Mouse (Mus musculus): ENCODE measurements around the gene Bicdl1. TPM values are rescaled to one million over a fixed set of nuclear protein-coding genes. Genes with fewer than 3 reads are reported as not detected.
A peak's percentile ranks its signal among the peaks of the same experiment; 100 is the strongest.
"Not testable (repeated sequence)": the region's sequence is repeated elsewhere in the genome, so short reads cannot be mapped to it uniquely, and the experiment has no call there.

Bicdl1 gene
- polyA plus RNA-seq, 1 experiment from 2014 or later = 13.7 TPM

GRCm38 (mm10) chr5:115758431-115759180, 27.2 kb upstream of the Bicdl1 start:
- no peak overlapping the region for H3K4me2 ChIP-seq (ENCODE audit: low read depth, low read length)
- no peak overlapping the region for H3K9ac ChIP-seq (ENCODE audit: low read depth, low read length)
- no peaks in the 10 kb centered on the region for H3K27me3 ChIP-seq (replicated peaks; ENCODE audit: control insufficient read depth, insufficient read depth, low read length)
- ATAC-seq (ENCODE audit: low read depth) = no peak
- no peak for DNase-seq (ENCODE audit: low spot score)
- 39% methylated on average over 10 of the region's 10 CpGs for WGBS
- no peaks in the 10 kb centered on the region for H3K4me1 ChIP-seq (ENCODE audit: control insufficient read depth, insufficient read depth, low read length)
- H3K4me3 ChIP-seq (ENCODE audit: low read depth, low read length) = no peak overlapping the region
- no peak overlapping the region for H3K27ac ChIP-seq (replicated peaks; ENCODE audit: low read depth, low read length)
- H3K36me3 ChIP-seq (ENCODE audit: control insufficient read depth, insufficient read depth, low read length) = no peaks in the 10 kb centered on the region
- no peaks in the 10 kb centered on the region for H3K9me3 ChIP-seq (ENCODE audit: control insufficient read depth, low read length)

DNA sequence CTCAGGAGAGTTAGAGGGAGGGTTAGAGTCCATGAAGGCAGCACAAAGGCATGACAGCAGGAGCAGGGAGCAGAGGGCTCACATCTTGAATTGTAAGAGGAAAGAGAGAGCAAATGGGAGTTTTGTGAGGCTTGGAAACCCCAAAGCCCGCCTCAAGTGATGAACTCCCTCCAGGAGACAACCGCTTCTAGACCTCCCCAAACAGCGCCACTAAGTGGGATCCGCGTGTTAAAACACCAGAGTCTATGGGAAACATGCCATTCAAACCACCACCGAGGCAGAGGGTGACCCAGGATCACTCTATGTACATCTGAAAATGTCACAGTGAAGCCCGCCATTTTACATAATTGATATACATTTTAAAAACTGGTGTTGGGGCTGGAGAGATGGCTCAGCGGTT, 26.1 kb upstream of the Bicdl1 start:
- ATAC-seq (ENCODE audit: low read depth) (no peak), DNase-seq (ENCODE audit: low spot score) (no peak)
- H3K4me3 ChIP-seq (ENCODE audit: low read depth, low read length) = no peak overlapping the region
- H3K4me1 ChIP-seq (ENCODE audit: control insufficient read depth, insufficient read depth, low read length) = no peaks in the 10 kb centered on the region
- H3K4me2 ChIP-seq (ENCODE audit: low read depth, low read length) = no peak overlapping the region
- no peaks in the 10 kb centered on the region for H3K9me3 ChIP-seq (ENCODE audit: control insufficient read depth, low read length)
- H3K27me3 ChIP-seq (replicated peaks; ENCODE audit: control insufficient read depth, insufficient read depth, low read length) = no peaks in the 10 kb centered on the region
- no peak overlapping the region for H3K9ac ChIP-seq (ENCODE audit: low read depth, low read length)
- H3K27ac ChIP-seq (replicated peaks; ENCODE audit: low read depth, low read length) = no peak overlapping the region
- no peaks in the 10 kb centered on the region for H3K36me3 ChIP-seq (ENCODE audit: control insufficient read depth, insufficient read depth, low read length)
- WGBS = 81% methylated on average over 8 of the region's 8 CpGs

DNA sequence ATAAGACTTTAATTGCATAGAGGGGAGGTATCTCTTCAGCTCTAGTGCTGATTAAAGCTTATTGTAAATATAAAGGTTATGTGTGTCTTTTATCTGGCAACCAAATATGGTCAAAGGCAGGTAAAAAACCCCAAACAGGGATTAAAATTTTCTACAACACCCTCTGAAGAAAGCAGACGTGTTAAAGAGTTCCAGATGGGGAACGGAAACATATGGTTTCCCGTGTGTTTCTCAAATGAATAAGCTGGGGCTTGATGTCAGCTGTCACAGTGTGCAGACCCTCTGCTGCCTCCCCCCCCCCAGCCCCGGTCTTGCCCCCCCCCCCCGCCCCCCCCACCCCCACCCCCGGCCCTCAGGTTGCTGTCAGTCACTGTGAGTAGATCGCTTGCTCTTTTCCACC, 24.1 kb upstream of the Bicdl1 start:
- ATAC-seq (ENCODE audit: low read depth) (no peak), DNase-seq (ENCODE audit: low spot score) (no peak)
- H3K4me2 ChIP-seq (ENCODE audit: low read depth, low read length) = no peak overlapping the region
- H3K9ac ChIP-seq (ENCODE audit: low read depth, low read length) = no peak overlapping the region
- H3K27me3 ChIP-seq (replicated peaks; ENCODE audit: control insufficient read depth, insufficient read depth, low read length) = no peaks in the 10 kb centered on the region
- H3K4me3 ChIP-seq (ENCODE audit: low read depth, low read length) = no peak overlapping the region
- 41% methylated on average over 4 of the region's 7 CpGs for WGBS
- no peaks in the 10 kb centered on the region for H3K9me3 ChIP-seq (ENCODE audit: control insufficient read depth, low read length)
- H3K27ac ChIP-seq (replicated peaks; ENCODE audit: low read depth, low read length) = no peak overlapping the region
- H3K4me1 ChIP-seq (ENCODE audit: control insufficient read depth, insufficient read depth, low read length) = no peaks in the 10 kb centered on the region
- H3K36me3 ChIP-seq (ENCODE audit: control insufficient read depth, insufficient read depth, low read length) = no peaks in the 10 kb centered on the region

DNA sequence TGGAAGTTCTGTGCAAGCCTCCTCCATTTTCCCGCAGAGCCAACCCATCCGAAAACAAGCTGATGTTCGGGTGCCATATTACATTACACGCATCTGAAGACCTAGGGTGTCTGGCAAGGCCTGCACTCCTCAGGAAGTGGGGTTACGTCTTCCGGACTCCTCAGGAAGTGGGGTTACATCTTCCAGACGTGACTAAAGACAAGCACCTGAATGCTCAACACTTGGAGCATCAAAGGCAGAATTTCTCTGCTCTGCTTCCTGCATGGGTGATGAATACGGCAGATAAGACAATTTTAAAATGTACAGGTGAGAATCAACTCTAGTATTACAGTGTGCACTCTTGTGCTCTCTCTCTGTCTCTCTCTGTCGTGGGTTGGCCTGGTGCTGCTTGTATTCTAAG, 23.4 kb upstream of the Bicdl1 start:
- H3K27me3 ChIP-seq (replicated peaks; ENCODE audit: control insufficient read depth, insufficient read depth, low read length) = no peaks in the 10 kb centered on the region
- H3K4me2 ChIP-seq (ENCODE audit: low read depth, low read length) = no peak overlapping the region
- H3K4me1 ChIP-seq (ENCODE audit: control insufficient read depth, insufficient read depth, low read length) = no peaks in the 10 kb centered on the region
- DNase-seq (ENCODE audit: low spot score) (no peak), ATAC-seq (ENCODE audit: low read depth) (no peak)
- no peak overlapping the region for H3K27ac ChIP-seq (replicated peaks; ENCODE audit: low read depth, low read length)
- no peaks in the 10 kb centered on the region for H3K36me3 ChIP-seq (ENCODE audit: control insufficient read depth, insufficient read depth, low read length)
- no peak overlapping the region for H3K9ac ChIP-seq (ENCODE audit: low read depth, low read length)
- 65% methylated on average over 9 of the region's 9 CpGs for WGBS
- no peak overlapping the region for H3K4me3 ChIP-seq (ENCODE audit: low read depth, low read length)
- H3K9me3 ChIP-seq (ENCODE audit: control insufficient read depth, low read length) = no peaks in the 10 kb centered on the region

GRCm38 (mm10) chr5:115752883-115753282, 21.5 kb upstream of the Bicdl1 start:
- Histone ChIP-seq H3K9me3 (ENCODE audit: control insufficient read depth, low read length) (no peaks in the 10 kb centered on the region), H3K4me3 (ENCODE audit: low read depth, low read length) (no peak overlapping the region), H3K4me2 (ENCODE audit: low read depth, low read length) (no peak overlapping the region), H3K27me3 (replicated peaks; ENCODE audit: control insufficient read depth, insufficient read depth, low read length) (no peaks in the 10 kb centered on the region), H3K27ac (replicated peaks; ENCODE audit: low read depth, low read length) (no peak overlapping the region), H3K9ac (ENCODE audit: low read depth, low read length) (no peak overlapping the region), H3K36me3 (ENCODE audit: control insufficient read depth, insufficient read depth, low read length) (no peaks in the 10 kb centered on the region), H3K4me1 (ENCODE audit: control insufficient read depth, insufficient read depth, low read length) (no peaks in the 10 kb centered on the region)
- DNase-seq (ENCODE audit: low spot score) = no peak
- ATAC-seq (ENCODE audit: low read depth) = no peak
- 71% methylated on average over 5 of the region's 5 CpGs for WGBS

DNA sequence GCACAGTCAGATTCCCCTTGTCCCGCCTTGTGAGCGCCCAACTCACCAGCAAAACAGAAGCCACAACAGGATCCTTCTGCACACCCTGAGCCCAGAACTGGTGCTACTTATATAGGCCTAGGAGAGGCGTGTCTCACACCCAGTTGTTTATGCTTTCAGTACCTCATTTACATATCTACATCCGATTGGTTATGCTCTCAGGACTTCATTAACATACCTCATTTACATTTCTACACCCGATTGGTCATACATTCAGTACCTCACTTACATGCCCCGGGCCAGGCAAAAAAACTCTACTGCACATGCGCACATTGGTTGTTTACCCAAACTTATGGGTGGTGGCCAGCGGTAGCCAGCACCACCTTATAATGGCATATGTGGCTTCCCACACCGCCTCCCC, 20.5 kb upstream of the Bicdl1 start:
- H3K9me3 ChIP-seq (ENCODE audit: control insufficient read depth, low read length); ATAC-seq (ENCODE audit: low read depth); H3K4me3 ChIP-seq (ENCODE audit: low read depth, low read length); H3K4me2 ChIP-seq (ENCODE audit: low read depth, low read length); H3K9ac ChIP-seq (ENCODE audit: low read depth, low read length); H3K27ac ChIP-seq (replicated peaks; ENCODE audit: low read depth, low read length); DNase-seq (ENCODE audit: low spot score); H3K36me3 ChIP-seq (ENCODE audit: control insufficient read depth, insufficient read depth, low read length); H3K27me3 ChIP-seq (replicated peaks; ENCODE audit: control insufficient read depth, insufficient read depth, low read length); H3K4me1 ChIP-seq (ENCODE audit: control insufficient read depth, insufficient read depth, low read length): not testable (repeated sequence)
- 89% methylated on average over 9 of the region's 9 CpGs for WGBS

DNA sequence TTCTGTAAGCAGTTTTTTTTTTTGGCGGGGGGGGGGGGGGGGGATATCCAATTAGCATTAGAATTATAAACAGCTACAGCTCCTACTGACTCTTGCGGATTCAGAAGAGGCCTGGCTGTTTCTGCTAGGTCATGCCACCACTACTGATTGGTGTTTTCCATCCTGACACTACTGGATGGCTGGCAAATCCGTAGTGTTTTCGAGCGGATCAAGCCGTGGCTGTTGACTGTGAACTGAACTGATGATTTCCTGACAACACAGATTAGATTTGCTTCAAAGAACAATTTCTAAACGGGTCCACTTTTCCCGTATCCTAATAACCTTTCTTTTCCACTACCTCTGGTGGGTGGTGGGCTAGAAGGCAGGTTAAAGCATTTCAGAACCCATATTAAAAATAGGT, 16.9 kb upstream of the Bicdl1 start:
- Histone ChIP-seq H3K9me3 (ENCODE audit: control insufficient read depth, low read length) (no peaks in the 10 kb centered on the region), H3K4me3 (ENCODE audit: low read depth, low read length) (no peak overlapping the region), H3K36me3 (ENCODE audit: control insufficient read depth, insufficient read depth, low read length) (no peaks in the 10 kb centered on the region), H3K27ac (replicated peaks; ENCODE audit: low read depth, low read length) (no peak overlapping the region), H3K4me1 (ENCODE audit: control insufficient read depth, insufficient read depth, low read length) (no peaks in the 10 kb centered on the region), H3K4me2 (ENCODE audit: low read depth, low read length) (no peak overlapping the region), H3K27me3 (replicated peaks; ENCODE audit: control insufficient read depth, insufficient read depth, low read length) (no peaks in the 10 kb centered on the region), H3K9ac (ENCODE audit: low read depth, low read length) (no peak overlapping the region)
- no peak for ATAC-seq (ENCODE audit: low read depth)
- 56% methylated on average over 8 of the region's 8 CpGs for WGBS
- no peak for DNase-seq (ENCODE audit: low spot score)

DNA sequence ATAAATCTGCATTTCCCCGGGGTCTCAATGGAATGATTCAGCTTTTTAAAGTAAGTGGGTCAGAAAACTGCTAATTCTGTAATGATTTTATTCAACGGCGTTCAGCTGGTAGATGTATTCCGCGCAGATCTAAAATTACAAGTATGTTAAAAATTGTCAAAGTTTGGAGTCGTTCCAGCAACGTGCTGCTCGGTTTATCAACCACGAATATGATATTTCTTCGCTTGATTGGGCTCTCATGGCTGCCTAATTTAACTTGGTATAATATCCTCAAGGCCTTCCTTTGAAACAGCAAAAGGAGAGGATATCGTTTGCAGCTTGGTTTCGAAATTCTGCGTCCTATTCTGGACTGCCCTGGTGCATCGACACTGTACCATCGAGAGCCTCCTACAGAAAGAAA, 13.9 kb upstream of the Bicdl1 start:
- no peak overlapping the region for H3K4me3 ChIP-seq (ENCODE audit: low read depth, low read length)
- H3K36me3 ChIP-seq (ENCODE audit: control insufficient read depth, insufficient read depth, low read length) = no peaks in the 10 kb centered on the region
- peak; percentile 47 for DNase-seq (ENCODE audit: low spot score)
- no peak overlapping the region for H3K4me2 ChIP-seq (ENCODE audit: low read depth, low read length)
- H3K27me3 ChIP-seq (replicated peaks; ENCODE audit: control insufficient read depth, insufficient read depth, low read length) = no peaks in the 10 kb centered on the region
- no peaks in the 10 kb centered on the region for H3K9me3 ChIP-seq (ENCODE audit: control insufficient read depth, low read length)
- no peak overlapping the region; the same call in 1 of the 2 replicates for H3K27ac ChIP-seq (replicated peaks; ENCODE audit: low read depth, low read length)
- no peaks in the 10 kb centered on the region for H3K4me1 ChIP-seq (ENCODE audit: control insufficient read depth, insufficient read depth, low read length)
- 0 out of 2 replicates have a peak, but pooled peaks have one; percentile 18 for ATAC-seq (ENCODE audit: low read depth)
- WGBS = 61% methylated on average over 15 of the region's 15 CpGs
- H3K9ac ChIP-seq (ENCODE audit: low read depth, low read length) = no peak overlapping the region

GRCm38 (mm10) chr5:115738032-115738431, 6.6 kb upstream of the Bicdl1 start:
- peaks cover 11% of the 10 kb centered on the region; the same call in 1 of the 2 replicates for H3K27me3 ChIP-seq (replicated peaks; ENCODE audit: control insufficient read depth, insufficient read depth, low read length)
- DNase-seq (ENCODE audit: low spot score) = no peak
- WGBS = 91% methylated on average over 5 of the region's 5 CpGs

More at GRCm38 (mm10) chr5:115738032-115738431, 6.6 kb upstream of the Bicdl1 start:
- no peaks in the 10 kb centered on the region for H3K4me1 ChIP-seq (ENCODE audit: control insufficient read depth, insufficient read depth, low read length)
- H3K36me3 ChIP-seq (ENCODE audit: control insufficient read depth, insufficient read depth, low read length) = no peaks in the 10 kb centered on the region
- no peak overlapping the region for H3K27ac ChIP-seq (replicated peaks; ENCODE audit: low read depth, low read length)
- no peak overlapping the region for H3K4me3 ChIP-seq (ENCODE audit: low read depth, low read length)
- ATAC-seq (ENCODE audit: low read depth) = no peak
- H3K9me3 ChIP-seq (ENCODE audit: control insufficient read depth, low read length) = 0 out of 2 replicates have a peak, but pooled peaks cover 3% of the 10 kb centered on the region
- no peak overlapping the region for H3K9ac ChIP-seq (ENCODE audit: low read depth, low read length)
- no peak overlapping the region for H3K4me2 ChIP-seq (ENCODE audit: low read depth, low read length)
